Mouse (Mus musculus): ENCODE data around the gene Itgb5. TPM values are rescaled to one million over a fixed set of nuclear protein-coding genes. Genes with fewer than 3 reads are reported as not detected.

The Itgb5 gene
- polyA plus RNA-seq, 1 experiment from 2014 or later: 23.2 TPM

- DNase-seq (ENCODE audit: low spot score, missing footprints) (no peak), ATAC-seq (ENCODE audit: low FRiP score) (no peak)
- no peaks in the 10 kb centered on the region for H3K36me3 ChIP-seq (ENCODE audit: control insufficient read depth, insufficient read depth, low read length)
- no peaks in the 10 kb centered on the region for H3K27me3 ChIP-seq (ENCODE audit: control insufficient read depth, insufficient read depth, low read length)
- no peaks in the 10 kb centered on the region for H3K9me3 ChIP-seq (ENCODE audit: control insufficient read depth, low read length)
- H3K27ac ChIP-seq (ENCODE audit: low read depth, low read length): no peak overlapping the region
- H3K4me3 ChIP-seq (ENCODE audit: low read depth, low read length): no peak overlapping the region
- no peaks in the 10 kb centered on the region for H3K4me1 ChIP-seq (ENCODE audit: control insufficient read depth, insufficient read depth, low read length)
- WGBS: 75% methylated on average over 5 of the region's 5 CpGs
- no peak overlapping the region for H3K4me2 ChIP-seq
- H3K9ac ChIP-seq (ENCODE audit: low read length): no peak overlapping the region
Measured at GRCm38 (mm10) chr16:33863208-33863751, 33.8 kb downstream of the Itgb5 start.

GRCm38 (mm10) chr16:33870224-33870785, 40.8 kb downstream of the Itgb5 start:
- Histone ChIP-seq H3K4me1 (ENCODE audit: control insufficient read depth, insufficient read depth, low read length) (no peaks in the 10 kb centered on the region), H3K27me3 (ENCODE audit: control insufficient read depth, insufficient read depth, low read length) (no peaks in the 10 kb centered on the region), H3K4me3 (ENCODE audit: low read depth, low read length) (no peak overlapping the region), H3K27ac (ENCODE audit: low read depth, low read length) (no peak overlapping the region), H3K9ac (ENCODE audit: low read length) (no peak overlapping the region), H3K9me3 (ENCODE audit: control insufficient read depth, low read length) (no peaks in the 10 kb centered on the region), H3K36me3 (ENCODE audit: control insufficient read depth, insufficient read depth, low read length) (no peaks in the 10 kb centered on the region), H3K4me2 (no peak overlapping the region)
- 96% methylated on average over 3 of the region's 3 CpGs for WGBS
- ATAC-seq (ENCODE audit: low FRiP score) (no peak), DNase-seq (ENCODE audit: low spot score, missing footprints) (peak; percentile 51)

- Histone ChIP-seq H3K9me3 (ENCODE audit: control insufficient read depth, low read length) (no peaks in the 10 kb centered on the region), H3K4me3 (ENCODE audit: low read depth, low read length) (no peak overlapping the region), H3K27ac (ENCODE audit: low read depth, low read length) (no peak overlapping the region), H3K27me3 (ENCODE audit: control insufficient read depth, insufficient read depth, low read length) (no peaks in the 10 kb centered on the region), H3K36me3 (ENCODE audit: control insufficient read depth, insufficient read depth, low read length) (no peaks in the 10 kb centered on the region), H3K4me1 (ENCODE audit: control insufficient read depth, insufficient read depth, low read length) (no peaks in the 10 kb centered on the region), H3K9ac (ENCODE audit: low read length) (no peak overlapping the region), H3K4me2 (no peak overlapping the region)
- peak; percentile 72 for DNase-seq (ENCODE audit: low spot score, missing footprints)
- WGBS: 85% methylated on average over 13 of the region's 13 CpGs
- ATAC-seq (ENCODE audit: low FRiP score): no peak
Measured at GRCm38 (mm10) chr16:33870988-33871758, 41.7 kb downstream of the Itgb5 start.

- H3K27ac ChIP-seq (ENCODE audit: low read depth, low read length): no peak overlapping the region
Measured at GRCm38 (mm10) chr16:33871865-33872443, 42.5 kb downstream of the Itgb5 start.

GRCm38 (mm10) chr16:33873282-33873681, 43.8 kb downstream of the Itgb5 start:
- Histone ChIP-seq H3K9ac (ENCODE audit: low read length) (no peak overlapping the region), H3K4me1 (ENCODE audit: control insufficient read depth, insufficient read depth, low read length) (no peaks in the 10 kb centered on the region), H3K27ac (ENCODE audit: low read depth, low read length) (no peak overlapping the region), H3K27me3 (ENCODE audit: control insufficient read depth, insufficient read depth, low read length) (no peaks in the 10 kb centered on the region), H3K9me3 (ENCODE audit: control insufficient read depth, low read length) (no peaks in the 10 kb centered on the region), H3K4me3 (ENCODE audit: low read depth, low read length) (no peak overlapping the region), H3K4me2 (no peak overlapping the region), H3K36me3 (ENCODE audit: control insufficient read depth, insufficient read depth, low read length) (no peaks in the 10 kb centered on the region)
- 73% methylated on average over 7 of the region's 7 CpGs for whole genome bisulfite sequencing
- no peak for ATAC-seq (ENCODE audit: low FRiP score)
- peak; percentile 59 for DNase-seq (ENCODE audit: low spot score, missing footprints)

More at GRCm38 (mm10) chr16:33871865-33872443, 42.5 kb downstream of the Itgb5 start:
- H3K9ac ChIP-seq (ENCODE audit: low read length): no peak overlapping the region
- no peaks in the 10 kb centered on the region for H3K36me3 ChIP-seq (ENCODE audit: control insufficient read depth, insufficient read depth, low read length)
- peak; percentile 44 for DNase-seq (ENCODE audit: low spot score, missing footprints)
- ATAC-seq (ENCODE audit: low FRiP score): no peak
- H3K27me3 ChIP-seq (ENCODE audit: control insufficient read depth, insufficient read depth, low read length): no peaks in the 10 kb centered on the region
- no peak overlapping the region for H3K4me2 ChIP-seq
- no peak overlapping the region for H3K4me3 ChIP-seq (ENCODE audit: low read depth, low read length)
- 83% methylated on average over 14 of the region's 14 CpGs for WGBS
- no peaks in the 10 kb centered on the region for H3K4me1 ChIP-seq (ENCODE audit: control insufficient read depth, insufficient read depth, low read length)
- H3K9me3 ChIP-seq (ENCODE audit: control insufficient read depth, low read length): no peaks in the 10 kb centered on the region

- no peaks in the 10 kb centered on the region for H3K36me3 ChIP-seq (ENCODE audit: control insufficient read depth, insufficient read depth, low read length)
- H3K9me3 ChIP-seq (ENCODE audit: control insufficient read depth, low read length): no peaks in the 10 kb centered on the region
- DNase-seq (ENCODE audit: low spot score, missing footprints) (peak; percentile 56), ATAC-seq (ENCODE audit: low FRiP score) (no peak)
- H3K27ac ChIP-seq (ENCODE audit: low read depth, low read length): no peak overlapping the region
- no peak overlapping the region for H3K4me2 ChIP-seq
- H3K9ac ChIP-seq (ENCODE audit: low read length): no peak overlapping the region
- 75% methylated on average over 6 of the region's 6 CpGs for WGBS
- H3K4me3 ChIP-seq (ENCODE audit: low read depth, low read length): no peak overlapping the region
- H3K4me1 ChIP-seq (ENCODE audit: control insufficient read depth, insufficient read depth, low read length): no peaks in the 10 kb centered on the region
- no peaks in the 10 kb centered on the region for H3K27me3 ChIP-seq (ENCODE audit: control insufficient read depth, insufficient read depth, low read length)
Measured at GRCm38 (mm10) chr16:33878041-33878783, 48.7 kb downstream of the Itgb5 start.

GRCm38 (mm10) chr16:33879031-33879430, 49.6 kb downstream of the Itgb5 start:
- Histone ChIP-seq H3K9ac (ENCODE audit: low read length) (no peak overlapping the region), H3K4me3 (ENCODE audit: low read depth, low read length) (no peak overlapping the region), H3K4me1 (ENCODE audit: control insufficient read depth, insufficient read depth, low read length) (no peaks in the 10 kb centered on the region), H3K27ac (ENCODE audit: low read depth, low read length) (no peak overlapping the region), H3K27me3 (ENCODE audit: control insufficient read depth, insufficient read depth, low read length) (no peaks in the 10 kb centered on the region), H3K4me2 (no peak overlapping the region), H3K36me3 (ENCODE audit: control insufficient read depth, insufficient read depth, low read length) (no peaks in the 10 kb centered on the region), H3K9me3 (ENCODE audit: control insufficient read depth, low read length) (no peaks in the 10 kb centered on the region)
- peak; percentile 79 for DNase-seq (ENCODE audit: low spot score, missing footprints)
- whole genome bisulfite sequencing: 65% methylated on average over 6 of the region's 6 CpGs
- no peak for ATAC-seq (ENCODE audit: low FRiP score)

GRCm38 (mm10) chr16:33879556-33879955, 50.1 kb downstream of the Itgb5 start:
- Histone ChIP-seq H3K4me3 (ENCODE audit: low read depth, low read length) (no peak overlapping the region), H3K9ac (ENCODE audit: low read length) (no peak overlapping the region), H3K4me2 (no peak overlapping the region), H3K9me3 (ENCODE audit: control insufficient read depth, low read length) (no peaks in the 10 kb centered on the region), H3K27ac (ENCODE audit: low read depth, low read length) (no peak overlapping the region), H3K36me3 (ENCODE audit: control insufficient read depth, insufficient read depth, low read length) (no peaks in the 10 kb centered on the region), H3K4me1 (ENCODE audit: control insufficient read depth, insufficient read depth, low read length) (0 out of 2 replicates have a peak, but pooled peaks cover 3% of the 10 kb centered on the region), H3K27me3 (ENCODE audit: control insufficient read depth, insufficient read depth, low read length) (no peaks in the 10 kb centered on the region)
- no peak for DNase-seq (ENCODE audit: low spot score, missing footprints)
- no peak for ATAC-seq (ENCODE audit: low FRiP score)
- WGBS: 62% methylated on average over 4 of the region's 4 CpGs

Data from midbrain, embryonic 11.5 days (tissue).